Mouse (Mus musculus): ENCODE measurements at regions not wholly inside any gene's neighbourhood (a gene's known extent, or its start where the extent isn't known, plus 50 kb on each side); places are given as distances from the start of the nearest gene placed in this dataset.

- TF ChIP-seq POLR2A (IDR thresholded peaks at IDR 0.05; ENCODE audit: control insufficient read depth in 1 of 2, insufficient read depth in 1 of 2, low read depth in 1 of 2, low read length in 2 of 2, poor library complexity in 1 of 2) (no peak), CTCF (IDR thresholded peaks at IDR 0.05 in 2 of 3, conservative IDR thresholded peaks at IDR 0.05 in 1 of 3; ENCODE audit: control insufficient read depth in 1 of 3, insufficient read depth in 1 of 3, low read depth in 2 of 3, low read length in 3 of 3, poor library complexity in 1 of 3, severe bottlenecking in 1 of 3) (no peak), KAT2A (conservative IDR thresholded peaks at IDR 0.05; ENCODE audit: low read depth, low read length) (no peak), GABPA (IDR thresholded peaks at IDR 0.05; ENCODE audit: low read depth, low read length) (no peak), HCFC1 (IDR thresholded peaks at IDR 0.05; ENCODE audit: low read depth, low read length) (no peak), POLR2AphosphoS2 (IDR thresholded peaks at IDR 0.05; ENCODE audit: low read length) (no peak), EP300 (IDR thresholded peaks at IDR 0.05; ENCODE audit: low read depth in 1 of 2, low read length in 2 of 2) (no peak), RCOR1 (IDR thresholded peaks at IDR 0.05; ENCODE audit: low read depth, low read length) (no peak), ETS1 (IDR thresholded peaks at IDR 0.05; ENCODE audit: low read depth, low read length) (no peak)
Measured at GRCm38 (mm10) chr14:36156175-36156574, 61.5 kb downstream of the 4930474N05Rik start.

Data from MEL (cell line).